ENCODE assay signal across 9 mouse cellular contexts in the genomic region with DNA sequence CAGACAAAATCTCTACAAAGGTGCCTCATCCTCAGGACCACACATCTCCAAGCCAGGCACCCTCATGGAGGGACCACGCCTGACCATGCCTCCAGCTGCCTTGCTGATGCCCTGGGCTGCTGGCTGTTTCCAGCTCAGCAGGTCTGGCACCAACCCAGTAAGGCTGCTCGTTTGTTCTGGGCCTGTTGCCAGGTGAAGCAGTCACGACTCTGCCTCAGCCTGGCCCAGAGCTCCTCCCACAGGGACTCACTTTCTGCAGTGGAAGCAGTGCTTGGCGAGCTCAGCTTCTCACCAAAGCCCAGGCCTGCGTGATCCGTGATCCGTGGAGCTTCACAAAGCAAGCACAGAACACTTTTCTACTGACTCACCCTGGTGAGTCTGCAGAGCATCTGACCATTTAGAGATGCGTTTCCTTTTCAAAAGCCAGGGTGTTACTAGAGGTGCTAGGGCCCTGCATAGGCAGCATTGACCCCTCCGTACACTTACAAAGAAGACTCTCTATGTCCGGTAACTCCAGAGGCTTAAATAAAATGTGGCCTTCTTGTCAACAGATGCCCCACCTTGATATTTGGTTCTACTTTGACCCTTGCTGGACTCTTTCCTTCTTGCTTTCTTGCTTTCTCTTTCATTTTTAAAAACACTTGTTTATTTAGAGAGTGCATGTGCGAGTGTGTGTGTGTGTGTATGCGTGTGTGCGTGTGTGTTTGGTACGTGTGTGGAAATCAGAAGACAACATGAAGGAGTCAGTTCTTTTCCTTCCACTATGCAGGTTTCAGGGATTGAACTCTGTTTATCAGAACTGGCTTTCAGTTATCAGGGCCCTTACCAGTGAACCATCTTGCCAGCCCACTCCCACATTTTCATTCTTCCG. TPM values are rescaled to one million over a fixed set of nuclear protein-coding genes. Genes with fewer than 3 reads are reported as not detected.
A peak's percentile ranks its signal among the peaks of the same experiment; 100 is the strongest.
DNase-seq lines count a peak whose midpoint lies in the region; ATAC-seq and TF ChIP-seq lines count a peak whose summit lies in the region.
"Had no signal": no experiment of that assay in that cellular context is flagged by ENCODE, and none has a peak within 500 bp of the region (broad histone marks: within the 10 kb centered on the region; RNA-seq: fewer than 3 reads in every experiment).

No protein-coding gene starts in this region.

- intact Hi-C loops in left cerebral cortex, postnatal 10 days (cut with DNase I) = no loop called here

- H3K9ac ChIP-seq in liver, adult 2 months (ENCODE audit: low read depth, low read length) = peak overlapping the region; percentile 55
- H3K9ac ChIP-seq in liver, embryonic 12.5 days = no peak overlapping the region
- no peak overlapping the region; the same call in 1 of the 2 replicates for H3K9ac ChIP-seq in intestine, postnatal 0 days (ENCODE audit: low read depth, low read length)
- H3K9ac ChIP-seq in midbrain, embryonic 16.5 days (ENCODE audit: low read depth, low read length) = no peak overlapping the region
- no peak overlapping the region for H3K9ac ChIP-seq in stomach, embryonic 14.5 days (replicated peaks; ENCODE audit: low read depth, low read length)

- no peak for TF ChIP-seq POLR2A in liver, adult 2 months (IDR thresholded peaks at IDR 0.05; ENCODE audit: extremely low read depth, insufficient read depth, low read length)

- H3K79me2 ChIP-seq in liver, adult 2 months (ENCODE audit: control insufficient read depth, insufficient read depth, low read length) = no peaks in the 10 kb centered on the region

- peak overlapping the region; percentile 70 for H3K27ac ChIP-seq in liver, adult 2 months (replicated peaks; ENCODE audit: insufficient read depth, low read depth, low read length)
- H3K27ac ChIP-seq in liver, embryonic 12.5 days = no peak overlapping the region
- H3K27ac ChIP-seq in intestine, postnatal 0 days (ENCODE audit: low read depth, low read length) = peak overlapping the region; percentile 81
- peak overlapping the region; percentile 64 for H3K27ac ChIP-seq in midbrain, embryonic 16.5 days (ENCODE audit: low read length)
- H3K27ac ChIP-seq in stomach, embryonic 14.5 days (ENCODE audit: low read length) = peak overlapping the region; percentile 74; the same call in 1 of the 2 replicates

- DNase-seq in liver, adult 2 months (ENCODE audit: extremely low read depth, low read depth, low spot score) = peak; percentile 86
- DNase-seq in cerebellum, postnatal 4 days (ENCODE audit: low spot score in 2 of 2) = peak; percentile 61 to 88
- DNase-seq in heart, adult 18-20 months = peak; percentile 93 to 94
- peak; percentile 87 to 95 for DNase-seq in left cerebral cortex, postnatal 10 days (ENCODE audit: extremely low spot score in 1 of 2, low spot score in 2 of 2)

- no peaks in the 10 kb centered on the region for H3K27me3 ChIP-seq in liver, adult 2 months (ENCODE audit: control insufficient read depth, insufficient read depth, low read length)
- no peaks in the 10 kb centered on the region for H3K27me3 ChIP-seq in liver, embryonic 12.5 days (replicated peaks)
- no peaks in the 10 kb centered on the region for H3K27me3 ChIP-seq in intestine, postnatal 0 days (replicated peaks; ENCODE audit: control insufficient read depth, insufficient read depth, low read length)
- no peaks in the 10 kb centered on the region for H3K27me3 ChIP-seq in midbrain, embryonic 16.5 days (ENCODE audit: control insufficient read depth, insufficient read depth, low read depth, low read length)
- H3K27me3 ChIP-seq in stomach, embryonic 14.5 days (ENCODE audit: control insufficient read depth, insufficient read depth, low read length) = no peaks in the 10 kb centered on the region

- no peak for ATAC-seq in liver, embryonic 12.5 days
- peak; percentile 88 for ATAC-seq in intestine, postnatal 0 days
- ATAC-seq in midbrain, embryonic 16.5 days = peak; percentile 93
- ATAC-seq in stomach, embryonic 14.5 days (ENCODE audit: insufficient number of reproducible peaks, insufficient read depth, low FRiP score, low read depth) = peak; percentile 91

- peak overlapping the region; percentile 12 for H3K4me3 ChIP-seq in liver, adult 2 months (ENCODE audit: insufficient read depth, low read depth, low read length)
- no peak overlapping the region for H3K4me3 ChIP-seq in liver, embryonic 12.5 days
- 0 out of 2 replicates have a peak overlapping the region, but pooled peaks have one; percentile 6 for H3K4me3 ChIP-seq in intestine, postnatal 0 days (ENCODE audit: low read depth, low read length)
- no peak overlapping the region for H3K4me3 ChIP-seq in midbrain, embryonic 16.5 days (ENCODE audit: low read depth, low read length)
- no peak overlapping the region for H3K4me3 ChIP-seq in stomach, embryonic 14.5 days (ENCODE audit: low read depth, low read length)

- TF ChIP-seq CTCF in liver, adult 2 months (IDR thresholded peaks at IDR 0.05; ENCODE audit: low read depth, low read length) = peak; percentile 6; the same call in 1 of the 2 replicates
- TF ChIP-seq CTCF in intestine, postnatal 0 days (IDR thresholded peaks at IDR 0.05; ENCODE audit: low read depth) = 0 out of 2 replicates have a peak, but pooled peaks have one; percentile 12

- peaks cover 1% of the 10 kb centered on the region; the same call in 1 of the 2 replicates for H3K4me1 ChIP-seq in liver, adult 2 months (ENCODE audit: control insufficient read depth, insufficient read depth, low read length)
- H3K4me1 ChIP-seq in liver, embryonic 12.5 days = no peaks in the 10 kb centered on the region
- 0 out of 2 replicates have a peak, but pooled peaks cover 7% of the 10 kb centered on the region for H3K4me1 ChIP-seq in intestine, postnatal 0 days (replicated peaks; ENCODE audit: control insufficient read depth, insufficient read depth, low read length)
- no peaks in the 10 kb centered on the region for H3K4me1 ChIP-seq in midbrain, embryonic 16.5 days (ENCODE audit: control insufficient read depth, insufficient read depth, low read length)
- H3K4me1 ChIP-seq in stomach, embryonic 14.5 days (ENCODE audit: control insufficient read depth, insufficient read depth, low read length) = peaks cover 9% of the 10 kb centered on the region; the same call in 1 of the 2 replicates

- whole genome bisulfite sequencing in liver, adult 2 months = 13% methylated on average over 15 of the region's 15 CpGs
- 71% methylated on average over 15 of the region's 15 CpGs for WGBS in liver, embryonic 12.5 days (ENCODE audit: insufficient replicate concordance)
- WGBS in intestine, postnatal 0 days = 32% methylated on average over 15 of the region's 15 CpGs
- 63% methylated on average over 15 of the region's 15 CpGs for WGBS in midbrain, embryonic 16.5 days
- WGBS in stomach, embryonic 14.5 days = 55% methylated on average over 15 of the region's 15 CpGs

- no peaks in the 10 kb centered on the region for H3K9me3 ChIP-seq in liver, embryonic 12.5 days (replicated peaks)
- H3K9me3 ChIP-seq in intestine, postnatal 0 days (ENCODE audit: control insufficient read depth) = no peaks in the 10 kb centered on the region
- H3K9me3 ChIP-seq in midbrain, embryonic 16.5 days (replicated peaks; ENCODE audit: control insufficient read depth, low read length, poor library complexity, severe bottlenecking) = no peaks in the 10 kb centered on the region
- H3K9me3 ChIP-seq in stomach, embryonic 14.5 days (ENCODE audit: control insufficient read depth, low read depth, low read length) = no peaks in the 10 kb centered on the region

- 0 out of 2 replicates have a peak, but pooled peaks cover 5% of the 10 kb centered on the region for H3K36me3 ChIP-seq in liver, adult 2 months (ENCODE audit: control insufficient read depth, insufficient read depth, low read length)
- H3K36me3 ChIP-seq in liver, embryonic 12.5 days = no peaks in the 10 kb centered on the region
- H3K36me3 ChIP-seq in intestine, postnatal 0 days (ENCODE audit: control insufficient read depth, insufficient read depth) = peaks cover 27% of the 10 kb centered on the region
- H3K36me3 ChIP-seq in midbrain, embryonic 16.5 days (ENCODE audit: control insufficient read depth, insufficient read depth, low read length) = peaks cover 33% of the 10 kb centered on the region
- H3K36me3 ChIP-seq in stomach, embryonic 14.5 days (ENCODE audit: control insufficient read depth, insufficient read depth, low read length) = peaks cover 21% of the 10 kb centered on the region

- H3K4me2 ChIP-seq in liver, embryonic 12.5 days = no peak overlapping the region
- H3K4me2 ChIP-seq in intestine, postnatal 0 days (replicated peaks; ENCODE audit: low read depth) = peak overlapping the region; percentile 51
- H3K4me2 ChIP-seq in midbrain, embryonic 16.5 days (ENCODE audit: low read length) = no peak overlapping the region
- H3K4me2 ChIP-seq in stomach, embryonic 14.5 days (replicated peaks; ENCODE audit: low read depth, low read length) = no peak overlapping the region

RNA-seq across cellular contexts. Expression of a gene that starts 15.0 kb away (rescaled TPM):
- 27.1 and 30.9 TPM in 2 replicates for total RNA-seq in liver, adult 2 months (2014; rRNA removed)
- 6.1 and 7.4 TPM in 2 replicates for polyA plus RNA-seq in liver, adult 2 months (2012; rRNA removed)
- polyA plus RNA-seq in liver, embryonic 12.5 days (2016; fragmentation: Nextera tagmentation; extraction: Ambion mirVana) = 0.63 and 0.76 TPM in 2 replicates
- total RNA-seq in heart, adult 18-20 months (2021) = 1 to 10 TPM; 7.6 to 9.6 TPM
- polyA plus RNA-seq in intestine, postnatal 0 days (2015; fragmentation: Nextera tagmentation; extraction: Ambion mirVana) = 2.2 and 2.7 TPM in 2 replicates
- total RNA-seq in left cerebral cortex, postnatal 10 days (2021) = 1 to 10 TPM; 4.8 to 5.1 TPM
- 0.69 and 0.71 TPM in 2 replicates for polyA plus RNA-seq in midbrain, embryonic 16.5 days (2015; fragmentation: Nextera tagmentation; extraction: Ambion mirVana)
- polyA plus RNA-seq in stomach, embryonic 14.5 days (2014; fragmentation: Nextera tagmentation; extraction: Ambion mirVana) = 1.3 and 1.4 TPM in 2 replicates

RNA-seq across cellular contexts. Expression of a gene that starts 25.6 kb away (rescaled TPM):
- total RNA-seq in liver, adult 2 months (2014; rRNA removed) = 1.8 and 3.8 TPM in 2 replicates
- 6.5 and 7.2 TPM in 2 replicates for polyA plus RNA-seq in liver, adult 2 months (2012; rRNA removed)
- 2.7 and 2.9 TPM in 2 replicates for polyA plus RNA-seq in liver, embryonic 12.5 days (2016; fragmentation: Nextera tagmentation; extraction: Ambion mirVana)
- total RNA-seq in heart, adult 18-20 months (2021) = 1 to 10 TPM; 4.8 to 6.1 TPM
- 4.9 and 5.5 TPM in 2 replicates for polyA plus RNA-seq in intestine, postnatal 0 days (2015; fragmentation: Nextera tagmentation; extraction: Ambion mirVana)
- total RNA-seq in left cerebral cortex, postnatal 10 days (2021) = 10 to 100 TPM; 60.3 to 75.4 TPM
- polyA plus RNA-seq in midbrain, embryonic 16.5 days (2015; fragmentation: Nextera tagmentation; extraction: Ambion mirVana) = 38.6 and 39.3 TPM in 2 replicates
- 18.9 and 20.2 TPM in 2 replicates for polyA plus RNA-seq in stomach, embryonic 14.5 days (2014; fragmentation: Nextera tagmentation; extraction: Ambion mirVana)

RNA-seq across cellular contexts. Expression of a gene that starts 47.9 kb away (rescaled TPM):
- total RNA-seq in liver, adult 2 months (2014; rRNA removed) = not detected in 2 replicates
- polyA plus RNA-seq in liver, adult 2 months (2012; rRNA removed) = not detected in 2 replicates
- not detected in 2 replicates for polyA plus RNA-seq in liver, embryonic 12.5 days (2016; fragmentation: Nextera tagmentation; extraction: Ambion mirVana)
- not detected for total RNA-seq in heart, adult 18-20 months (2021)
- not detected in 2 replicates for polyA plus RNA-seq in intestine, postnatal 0 days (2015; fragmentation: Nextera tagmentation; extraction: Ambion mirVana)
- total RNA-seq in left cerebral cortex, postnatal 10 days (2021) = under 1 TPM in 1 of 2 experiments, not detected in 1; 0.08 TPM
- polyA plus RNA-seq in midbrain, embryonic 16.5 days (2015; fragmentation: Nextera tagmentation; extraction: Ambion mirVana) = not detected in 2 replicates
- polyA plus RNA-seq in stomach, embryonic 14.5 days (2014; fragmentation: Nextera tagmentation; extraction: Ambion mirVana) = not detected in 2 replicates
- total RNA-seq: ES-E14 had no signal

RNA-seq across cellular contexts. Expression of a gene that starts 58.4 kb away (rescaled TPM):
- total RNA-seq in liver, adult 2 months (2014; rRNA removed) = not detected in 2 replicates
- not detected in 2 replicates for polyA plus RNA-seq in liver, adult 2 months (2012; rRNA removed)
- not detected in 2 replicates for polyA plus RNA-seq in liver, embryonic 12.5 days (2016; fragmentation: Nextera tagmentation; extraction: Ambion mirVana)
- total RNA-seq in heart, adult 18-20 months (2021) = not detected
- polyA plus RNA-seq in intestine, postnatal 0 days (2015; fragmentation: Nextera tagmentation; extraction: Ambion mirVana) = not detected in 2 replicates
- total RNA-seq in left cerebral cortex, postnatal 10 days (2021) = not detected
- polyA plus RNA-seq in midbrain, embryonic 16.5 days (2015; fragmentation: Nextera tagmentation; extraction: Ambion mirVana) = not detected in 2 replicates
- not detected in 2 replicates for polyA plus RNA-seq in stomach, embryonic 14.5 days (2014; fragmentation: Nextera tagmentation; extraction: Ambion mirVana)

Comparison
In these comparisons a context has a peak if more than half of its experiments do, and no peak if none do; other contexts are left out.
1. H3K4me3 ChIP-seq: peak in liver, adult 2 months (single experiment) and intestine, postnatal 0 days (single experiment); none in liver, embryonic 12.5 days (single experiment), midbrain, embryonic 16.5 days (single experiment) and stomach, embryonic 14.5 days (single experiment).
2. Peak in every context shown above with its lines, with median percentiles within 50 percentile points of each other: DNase-seq.